Mouse (Mus musculus): ENCODE results near the gene Dok3. TPM values are rescaled to one million over a fixed set of nuclear protein-coding genes. Genes with fewer than 3 reads are reported as not detected.
"Not testable (repeated sequence)": the region's sequence is repeated elsewhere in the genome, so short reads cannot be mapped to it uniquely, and the experiment has no call there.

Gene Dok3
- polyA plus RNA-seq, 1 experiment: 7.7 TPM

- DNase-seq: peak; percentile 97
- Histone ChIP-seq H3K4me1 (ENCODE audit: control insufficient read depth, insufficient read depth, low read length) (peaks cover 8% of the 10 kb centered on the region; the same call in 1 of the 2 replicates), H3K4me3 (ENCODE audit: insufficient read depth, low read depth, low read length) (peak within 1 kb of the TSS; percentile 93), H3K27ac (ENCODE audit: insufficient read depth, low read depth, low read length) (peak within 1 kb of the TSS; percentile 66), H3K27me3 (replicated peaks; ENCODE audit: control insufficient read depth, insufficient read depth, low read length) (no peaks in the 10 kb centered on the region), H3K36me3 (ENCODE audit: control insufficient read depth, insufficient read depth, low read length) (no peaks in the 10 kb centered on the region)
- no peak for TF ChIP-seq CTCF (conservative IDR thresholded peaks at IDR 0.05; ENCODE audit: insufficient read depth, insufficient read length, low read depth, low read length)
- no peak for TF ChIP-seq POLR2A (IDR thresholded peaks at IDR 0.05; ENCODE audit: low read depth, low read length)
- WGBS: 2% methylated on average over 33 of the region's 47 CpGs
Observed at GRCm38 (mm10) chr13:55571027-55571751, 42.1 kb upstream of the Dok3 start, which contains the start of gene Fam193b. Gene Fam193b (minus strand): TSS chr13:55571120.

GRCm38 (mm10) chr13:55570286-55570973, 41.3 kb upstream of the Dok3 start:
- DNase-seq: peak; percentile 30
- no peak for TF ChIP-seq POLR2A (IDR thresholded peaks at IDR 0.05; ENCODE audit: low read depth, low read length)
- TF ChIP-seq CTCF (conservative IDR thresholded peaks at IDR 0.05; ENCODE audit: insufficient read depth, insufficient read length, low read depth, low read length): no peak
- WGBS: 2% methylated on average over 47 of the region's 47 CpGs
- no peaks in the 10 kb centered on the region for H3K27me3 ChIP-seq (replicated peaks; ENCODE audit: control insufficient read depth, insufficient read depth, low read length)
- peak overlapping the region; percentile 93 for H3K4me3 ChIP-seq (ENCODE audit: insufficient read depth, low read depth, low read length)
- no peaks in the 10 kb centered on the region for H3K36me3 ChIP-seq (ENCODE audit: control insufficient read depth, insufficient read depth, low read length)
- H3K4me1 ChIP-seq (ENCODE audit: control insufficient read depth, insufficient read depth, low read length): peaks cover 8% of the 10 kb centered on the region; the same call in 1 of the 2 replicates
- H3K27ac ChIP-seq (ENCODE audit: insufficient read depth, low read depth, low read length): peak overlapping the region; percentile 14; the same call in 1 of the 2 replicates

- Histone ChIP-seq H3K4me3 (ENCODE audit: insufficient read depth, low read depth, low read length) (peak overlapping the region; percentile 93), H3K27ac (ENCODE audit: insufficient read depth, low read depth, low read length) (no peak overlapping the region), H3K4me1 (ENCODE audit: control insufficient read depth, insufficient read depth, low read length) (peaks cover 8% of the 10 kb centered on the region; the same call in 1 of the 2 replicates), H3K36me3 (ENCODE audit: control insufficient read depth, insufficient read depth, low read length) (no peaks in the 10 kb centered on the region), H3K27me3 (replicated peaks; ENCODE audit: control insufficient read depth, insufficient read depth, low read length) (no peaks in the 10 kb centered on the region)
- TF ChIP-seq CTCF (conservative IDR thresholded peaks at IDR 0.05; ENCODE audit: insufficient read depth, insufficient read length, low read depth, low read length): no peak
- no peak for TF ChIP-seq POLR2A (IDR thresholded peaks at IDR 0.05; ENCODE audit: low read depth, low read length)
- 10% methylated on average over 16 of the region's 16 CpGs for WGBS
- DNase-seq: peak; percentile 20
Observed at GRCm38 (mm10) chr13:55569726-55570285, 40.7 kb upstream of the Dok3 start.

GRCm38 (mm10) chr13:55568524-55568923, 39.4 kb upstream of the Dok3 start:
- H3K4me3 ChIP-seq (ENCODE audit: insufficient read depth, low read depth, low read length); DNase-seq; H3K27me3 ChIP-seq (replicated peaks; ENCODE audit: control insufficient read depth, insufficient read depth, low read length); H3K36me3 ChIP-seq (ENCODE audit: control insufficient read depth, insufficient read depth, low read length); H3K27ac ChIP-seq (ENCODE audit: insufficient read depth, low read depth, low read length): not testable (repeated sequence)
- WGBS: 77% methylated on average over 4 of the region's 4 CpGs
- peaks cover 16% of the 10 kb centered on the region; the same call in 1 of the 2 replicates for H3K4me1 ChIP-seq (ENCODE audit: control insufficient read depth, insufficient read depth, low read length)

- 88% methylated on average over 2 of the region's 2 CpGs for WGBS
- H3K27ac ChIP-seq (ENCODE audit: insufficient read depth, low read depth, low read length): no peak overlapping the region
- no peaks in the 10 kb centered on the region for H3K27me3 ChIP-seq (replicated peaks; ENCODE audit: control insufficient read depth, insufficient read depth, low read length)
- no peak for TF ChIP-seq POLR2A (IDR thresholded peaks at IDR 0.05; ENCODE audit: low read depth, low read length)
- TF ChIP-seq CTCF (conservative IDR thresholded peaks at IDR 0.05; ENCODE audit: insufficient read depth, insufficient read length, low read depth, low read length): no peak
- H3K4me3 ChIP-seq (ENCODE audit: insufficient read depth, low read depth, low read length): no peak overlapping the region
- no peak for DNase-seq
- peaks cover 16% of the 10 kb centered on the region; the same call in 1 of the 2 replicates for H3K4me1 ChIP-seq (ENCODE audit: control insufficient read depth, insufficient read depth, low read length)
- no peaks in the 10 kb centered on the region for H3K36me3 ChIP-seq (ENCODE audit: control insufficient read depth, insufficient read depth, low read length)
Observed at GRCm38 (mm10) chr13:55567949-55568348, 38.9 kb upstream of the Dok3 start.

- Histone ChIP-seq H3K4me1 (ENCODE audit: control insufficient read depth, insufficient read depth, low read length) (peaks cover 16% of the 10 kb centered on the region; the same call in 1 of the 2 replicates), H3K27ac (ENCODE audit: insufficient read depth, low read depth, low read length) (no peak overlapping the region)
Observed at GRCm38 (mm10) chr13:55567001-55567400, 37.9 kb upstream of the Dok3 start.

More at GRCm38 (mm10) chr13:55567001-55567400, 37.9 kb upstream of the Dok3 start:
- TF ChIP-seq CTCF (conservative IDR thresholded peaks at IDR 0.05; ENCODE audit: insufficient read depth, insufficient read length, low read depth, low read length) (no peak), POLR2A (IDR thresholded peaks at IDR 0.05; ENCODE audit: low read depth, low read length) (no peak)
- 80% methylated on average over 6 of the region's 6 CpGs for WGBS
- Histone ChIP-seq H3K4me3 (ENCODE audit: insufficient read depth, low read depth, low read length) (no peak overlapping the region), H3K36me3 (ENCODE audit: control insufficient read depth, insufficient read depth, low read length) (no peaks in the 10 kb centered on the region), H3K27me3 (replicated peaks; ENCODE audit: control insufficient read depth, insufficient read depth, low read length) (no peaks in the 10 kb centered on the region)
- no peak for DNase-seq
